Mouse (Mus musculus) lung, postnatal 0 days (tissue): Measurements from ENCODE around the gene Park7.

Source experiments
- CTCF ChIP-seq: IDR thresholded peaks from 2 replicates; pipeline ENCODE4 v1.5.1; 2016; ENCODE audit warnings: antibody characterized with exemption, mild to moderate bottlenecking
- EP300 ChIP-seq: IDR thresholded peaks from 2 replicates; pipeline ENCODE4 v1.6.1; 2016; ENCODE audit warnings: antibody characterized with exemption, mild to moderate bottlenecking, control low read depth

GRCm38 (mm10) chr4:150910164-150910951 lies 3.9 kb downstream of the Park7 start:
- peak; percentile 13; the same call in 1 of the 2 replicates for TF ChIP-seq CTCF
- no peak for TF ChIP-seq EP300
